Mouse (Mus musculus) intestine, embryonic 15.5 days (tissue): ENCODE measurements around the gene Nos3. TPM values are rescaled to one million over a fixed set of nuclear protein-coding genes. Genes with fewer than 3 reads are reported as not detected.

Experiments used
- ATAC-seq: fragments of 200-750 bp; cut with Nextera tagmentation; 2 replicates; pipeline ENCODE4 v1.8.0; 2017; ENCODE audit warnings: moderate TSS enrichment, moderate library complexity
- H3K27ac ChIP-seq: fragments of 300-500 bp; sonication (generic); 2 replicates; pipeline ENCODE4 v1.5.1; 2015; ENCODE audit warnings: mild to moderate bottlenecking, inconsistent platforms
- H3K27me3 ChIP-seq: fragments of 300-500 bp; sonication (generic); replicated peaks from 2 replicates; pipeline ENCODE4 v1.6.1; 2015; ENCODE audit warnings: inconsistent platforms
- H3K36me3 ChIP-seq: fragments of 300-500 bp; sonication (generic); 2 replicates; pipeline ENCODE4 v1.6.1; 2015; ENCODE audit warnings: inconsistent platforms
- H3K4me1 ChIP-seq: fragments of 300-500 bp; sonication (generic); replicated peaks from 2 replicates; pipeline ENCODE4 v1.6.1; 2015; ENCODE audit warnings: inconsistent platforms
- H3K4me2 ChIP-seq: fragments of 300-500 bp; sonication (generic); replicated peaks from 2 replicates; pipeline ENCODE4 v1.6.1; 2015; ENCODE audit warnings: mild to moderate bottlenecking, inconsistent platforms
- H3K4me3 ChIP-seq: fragments of 300-500 bp; sonication (generic); replicated peaks from 2 replicates; pipeline ENCODE4 v1.5.1; 2015; ENCODE audit warnings: inconsistent platforms
- H3K9ac ChIP-seq: fragments of 300-500 bp; sonication (generic); 2 replicates; pipeline ENCODE4 v1.6.1; 2015; ENCODE audit warnings: inconsistent platforms
- H3K9me3 ChIP-seq: fragments of 300-500 bp; sonication (generic); 2 replicates; pipeline ENCODE4 v1.6.1; 2016; ENCODE audit warnings: inconsistent platforms
- WGBS: fragments of 180-500 bp; shearing (Covaris S2); methylation state at CpG from one replicate; pipeline ENCODE4 v1.1.7; 2015; 5-methylcytosine and 5-hydroxymethylcytosine counted together
- polyA plus RNA-seq: library from polyadenylated mRNA; unstranded; fragments of >200 nt; fragmentation: Nextera tagmentation; extraction: Ambion mirVana; gene quantifications from 2 replicates; pipeline ENCODE4 v1.2.1, GENCODE M21; 2015

Gene Nos3
- polyA plus RNA-seq, 1 experiment from 2014 or later = 7.9 TPM

- Histone ChIP-seq H3K27ac (no peak overlapping the region), H3K4me2 (peak overlapping the region; percentile 81), H3K4me1 (peaks cover 24% of the 10 kb centered on the region), H3K9me3 (no peaks in the 10 kb centered on the region), H3K36me3 (no peaks in the 10 kb centered on the region), H3K4me3 (peak overlapping the region; percentile 33), H3K27me3 (0 out of 2 replicates have a peak, but pooled peaks cover 17% of the 10 kb centered on the region), H3K9ac (peak overlapping the region; percentile 24)
- WGBS = 2% methylated on average over 34 of the region's 34 CpGs
- ATAC-seq = peak; percentile 90
Observed at GRCm38 (mm10) chr5:24383026-24383859, 18.6 kb downstream of the Nos3 start.

DNA sequence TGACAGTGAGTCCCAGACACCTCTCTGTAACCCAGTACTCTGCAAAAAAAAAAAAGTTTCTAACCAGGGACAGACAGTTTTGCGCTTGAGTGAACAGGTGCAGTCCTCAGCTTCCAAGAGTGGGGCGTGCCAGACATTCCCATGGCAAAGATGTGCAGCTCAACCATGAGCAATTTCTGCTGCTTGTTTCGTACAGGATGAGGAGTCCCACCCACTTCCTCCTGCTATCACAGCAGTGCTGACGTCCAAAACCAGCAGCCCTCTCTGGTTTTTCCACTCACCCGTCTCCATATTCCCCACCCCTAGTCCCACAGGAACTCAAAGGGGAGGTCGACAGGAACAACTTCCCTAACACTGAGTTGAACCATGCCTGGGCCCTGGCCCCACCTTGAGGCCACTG, 19.8 kb downstream of the Nos3 start:
- 0 out of 2 replicates have a peak, but pooled peaks cover 18% of the 10 kb centered on the region for H3K27me3 ChIP-seq
- H3K9me3 ChIP-seq = no peaks in the 10 kb centered on the region
- H3K9ac ChIP-seq = no peak overlapping the region
- H3K4me2 ChIP-seq = no peak overlapping the region
- peaks cover 30% of the 10 kb centered on the region for H3K4me1 ChIP-seq
- no peak for ATAC-seq
- 55% methylated on average over 6 of the region's 6 CpGs for WGBS
- H3K27ac ChIP-seq = no peak overlapping the region
- no peaks in the 10 kb centered on the region for H3K36me3 ChIP-seq
- no peak overlapping the region for H3K4me3 ChIP-seq

GRCm38 (mm10) chr5:24385374-24385773, 20.8 kb downstream of the Nos3 start:
- peaks cover 34% of the 10 kb centered on the region for H3K4me1 ChIP-seq
- no peak for ATAC-seq
- H3K9me3 ChIP-seq = no peaks in the 10 kb centered on the region
- no peak overlapping the region for H3K27ac ChIP-seq
- H3K4me2 ChIP-seq = no peak overlapping the region
- H3K36me3 ChIP-seq = no peaks in the 10 kb centered on the region
- 91% methylated on average over 5 of the region's 5 CpGs for WGBS
- no peak overlapping the region for H3K9ac ChIP-seq
- 0 out of 2 replicates have a peak, but pooled peaks cover 18% of the 10 kb centered on the region for H3K27me3 ChIP-seq
- H3K4me3 ChIP-seq = no peak overlapping the region

- Histone ChIP-seq H3K4me3 (no peak overlapping the region), H3K9me3 (no peaks in the 10 kb centered on the region)
Observed at GRCm38 (mm10) chr5:24385887-24386550, 21.4 kb downstream of the Nos3 start.

GRCm38 (mm10) chr5:24387264-24388241, 22.9 kb downstream of the Nos3 start:
- Histone ChIP-seq H3K27me3 (0 out of 2 replicates have a peak, but pooled peaks cover 18% of the 10 kb centered on the region), H3K9ac (peak overlapping the region; percentile 60), H3K4me3 (peak overlapping the region; percentile 49), H3K27ac (0 out of 2 replicates have a peak overlapping the region, but pooled peaks have one; percentile 27), H3K4me2 (peak overlapping the region; percentile 99), H3K36me3 (no peaks in the 10 kb centered on the region), H3K9me3 (no peaks in the 10 kb centered on the region), H3K4me1 (peaks cover 34% of the 10 kb centered on the region)
- ATAC-seq = peak; percentile 34
- WGBS = under 1% methylated on average over 73 of the region's 73 CpGs

More at GRCm38 (mm10) chr5:24385887-24386550, 21.4 kb downstream of the Nos3 start:
- no peak for ATAC-seq
- Histone ChIP-seq H3K4me1 (peaks cover 34% of the 10 kb centered on the region), H3K4me2 (no peak overlapping the region), H3K27me3 (0 out of 2 replicates have a peak, but pooled peaks cover 18% of the 10 kb centered on the region), H3K9ac (no peak overlapping the region), H3K36me3 (no peaks in the 10 kb centered on the region), H3K27ac (no peak overlapping the region)
- WGBS = 90% methylated on average over 10 of the region's 10 CpGs

DNA sequence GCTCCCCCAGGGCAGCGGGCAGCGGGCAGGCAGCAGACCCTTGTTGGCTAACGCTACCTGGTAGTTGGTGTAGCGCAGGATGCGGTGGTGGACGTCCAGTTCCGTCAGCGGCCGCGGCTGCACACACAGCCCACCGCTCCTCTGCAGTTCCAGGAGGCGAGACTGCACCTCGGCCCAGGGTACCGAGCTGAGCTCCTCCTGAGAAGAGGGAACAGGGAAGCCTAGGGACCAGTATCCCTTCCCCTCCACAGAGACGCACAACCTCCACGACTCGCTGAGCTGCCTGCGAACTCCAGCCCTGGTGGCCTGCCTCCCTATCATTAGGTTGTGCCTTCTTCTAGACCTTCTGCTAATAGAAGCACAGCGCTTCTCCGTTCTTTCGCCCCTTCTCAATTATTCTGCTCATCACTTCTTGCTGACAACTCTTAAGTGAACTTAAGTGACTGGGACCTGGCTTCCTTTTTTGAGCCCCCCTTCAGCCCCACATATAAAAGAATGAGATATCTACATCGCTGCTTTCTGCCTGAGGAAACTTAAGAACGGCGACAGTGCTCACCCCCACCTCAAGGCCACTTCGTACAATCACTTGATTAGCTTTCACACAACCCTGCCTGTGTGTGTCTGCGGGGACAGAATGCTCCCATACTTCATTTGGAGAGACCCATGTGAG, 23.8 kb downstream of the Nos3 start:
- Histone ChIP-seq H3K9ac (peak overlapping the region; percentile 60), H3K4me1 (peaks cover 36% of the 10 kb centered on the region), H3K4me3 (peak overlapping the region; percentile 49), H3K27me3 (0 out of 2 replicates have a peak, but pooled peaks cover 18% of the 10 kb centered on the region), H3K4me2 (peak overlapping the region; percentile 99), H3K36me3 (no peaks in the 10 kb centered on the region), H3K9me3 (no peaks in the 10 kb centered on the region), H3K27ac (0 out of 2 replicates have a peak overlapping the region, but pooled peaks have one; percentile 27)
- 28% methylated on average over 26 of the region's 26 CpGs for WGBS
- ATAC-seq = no peak; the same call in 1 of the 2 replicates

DNA sequence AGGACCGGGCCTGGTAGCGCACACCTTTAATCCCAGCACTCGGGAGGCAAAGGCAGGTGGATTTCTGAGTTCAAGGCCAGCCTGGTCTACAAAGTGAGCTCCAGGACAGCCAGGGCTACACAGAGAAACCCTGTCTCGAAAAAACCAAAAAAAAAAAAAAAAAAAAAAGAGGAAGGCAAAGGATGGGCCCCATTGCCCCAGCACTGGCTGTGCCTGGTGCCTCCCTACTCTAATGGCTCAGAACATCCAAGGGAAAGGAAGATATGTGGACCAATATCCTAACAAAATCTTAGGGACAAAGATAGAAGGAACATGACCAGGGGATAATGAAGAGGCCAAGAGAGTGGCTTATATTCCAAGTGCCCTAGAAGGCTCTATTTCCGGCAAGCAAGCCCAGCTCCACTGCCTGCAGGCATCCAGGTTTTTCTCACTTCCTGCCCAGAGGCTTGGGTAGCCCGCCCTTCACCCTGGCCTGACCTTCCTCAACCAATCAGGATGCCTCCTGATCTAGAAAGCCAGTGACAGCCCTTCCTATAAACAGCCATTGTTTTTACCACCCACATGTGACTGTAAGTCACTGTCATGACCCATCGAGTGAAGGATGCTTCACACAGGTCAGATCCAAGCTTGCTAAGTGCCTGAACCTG, 24.5 kb downstream of the Nos3 start:
- Histone ChIP-seq H3K4me2 (no peak overlapping the region), H3K27ac (no peak overlapping the region), H3K9me3 (no peaks in the 10 kb centered on the region), H3K36me3 (no peaks in the 10 kb centered on the region), H3K4me3 (no peak overlapping the region), H3K4me1 (peaks cover 33% of the 10 kb centered on the region), H3K27me3 (0 out of 2 replicates have a peak, but pooled peaks cover 18% of the 10 kb centered on the region), H3K9ac (no peak overlapping the region)
- WGBS = 56% methylated on average over 7 of the region's 7 CpGs
- no peak for ATAC-seq

DNA sequence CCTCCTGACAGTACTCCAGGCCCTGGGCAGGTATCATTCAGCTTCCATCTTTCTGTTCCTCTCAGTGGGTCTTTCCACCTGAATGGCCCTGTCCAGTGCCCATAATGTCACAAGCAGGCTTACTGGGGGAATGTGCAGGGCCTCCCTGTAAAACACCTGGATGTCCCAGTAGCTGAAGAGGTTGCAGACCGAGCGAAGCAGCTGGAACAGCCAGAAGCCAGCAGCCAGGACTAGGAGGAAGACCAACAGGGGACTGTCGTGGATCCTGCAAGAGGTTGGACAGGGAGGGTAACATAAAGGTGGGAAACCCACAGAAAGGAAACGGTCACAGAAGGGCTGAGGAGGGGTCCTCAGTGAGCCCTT, 25.0 kb downstream of the Nos3 start:
- peaks cover 32% of the 10 kb centered on the region for H3K4me1 ChIP-seq

DNA sequence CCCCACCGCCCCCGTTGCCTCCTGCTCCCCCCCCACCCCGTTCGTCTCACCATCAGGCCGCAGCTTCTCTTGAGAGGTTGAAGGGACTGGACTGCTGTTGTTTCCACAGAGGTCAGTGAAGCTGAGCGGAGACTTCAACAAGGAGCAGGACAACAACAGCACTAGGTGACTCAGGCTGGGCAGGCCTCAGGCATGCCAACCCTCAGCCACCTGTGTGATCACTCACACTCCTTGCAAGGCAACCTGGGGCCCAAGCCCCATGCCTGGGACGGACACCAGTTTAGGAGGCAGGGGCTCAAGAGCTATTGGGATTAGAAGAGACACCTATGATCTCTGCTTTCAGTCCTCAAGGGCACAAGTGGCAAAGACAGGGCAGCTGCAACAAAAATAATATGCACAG, 27.3 kb downstream of the Nos3 start, which contains the start of gene Atg9b:
Atg9b (minus strand) TSS at position 280 of the 400 bp plus-strand sequence.
- Histone ChIP-seq H3K36me3 (no peaks in the 10 kb centered on the region), H3K4me2 (no peak within 1 kb of the TSS; the same call in 1 of the 2 replicates), H3K4me3 (no peak within 1 kb of the TSS), H3K27ac (peak within 1 kb of the TSS; percentile 52), H3K9ac (no peak within 1 kb of the TSS), H3K9me3 (no peaks in the 10 kb centered on the region), H3K4me1 (peaks cover 31% of the 10 kb centered on the region), H3K27me3 (0 out of 2 replicates have a peak, but pooled peaks cover 7% of the 10 kb centered on the region)
- 84% methylated on average over 7 of the region's 7 CpGs for WGBS
- ATAC-seq = no peak

More for the DNA sequence above, 25.0 kb downstream of the Nos3 start:
- WGBS = 87% methylated on average over 4 of the region's 4 CpGs
- Histone ChIP-seq H3K9me3 (no peaks in the 10 kb centered on the region), H3K36me3 (no peaks in the 10 kb centered on the region), H3K4me2 (no peak overlapping the region), H3K27me3 (0 out of 2 replicates have a peak, but pooled peaks cover 18% of the 10 kb centered on the region), H3K9ac (no peak overlapping the region), H3K27ac (no peak overlapping the region), H3K4me3 (no peak overlapping the region)
- no peak for ATAC-seq

- peak overlapping the region; percentile 52 for H3K27ac ChIP-seq
Observed at GRCm38 (mm10) chr5:24392724-24393123, 28.1 kb downstream of the Nos3 start.

More at GRCm38 (mm10) chr5:24392724-24393123, 28.1 kb downstream of the Nos3 start:
- H3K27me3 ChIP-seq = 0 out of 2 replicates have a peak, but pooled peaks cover 4% of the 10 kb centered on the region
- no peak overlapping the region for H3K4me3 ChIP-seq
- no peak for ATAC-seq
- H3K9ac ChIP-seq = no peak overlapping the region
- H3K9me3 ChIP-seq = no peaks in the 10 kb centered on the region
- no peak overlapping the region; the same call in 1 of the 2 replicates for H3K4me2 ChIP-seq
- H3K4me1 ChIP-seq = peaks cover 22% of the 10 kb centered on the region
- 60% methylated on average over 7 of the region's 7 CpGs for WGBS
- H3K36me3 ChIP-seq = no peaks in the 10 kb centered on the region
